Mouse (Mus musculus) gonadal fat pad, adult 2 months (tissue): ENCODE results near the gene Prss36. TPM values are rescaled to one million over a fixed set of nuclear protein-coding genes. Genes with fewer than 3 reads are reported as not detected.
"Not testable (repeated sequence)": the region's sequence is repeated elsewhere in the genome, so short reads cannot be mapped to it uniquely, and the experiment has no call there.

Experiments
- DNase-seq: peaks from one replicate; pipeline ENCODE4 v3.0.0-alpha.2; 2012; ENCODE audit warnings: low read depth
- polyA plus RNA-seq: library from polyadenylated mRNA; depleted of rRNA; stranded (reverse); fragments of >200 nt; gene quantifications from 2 replicates; pipeline ENCODE4 v1.2.3, GENCODE M21; 2012; rRNA removed

Gene Prss36
- polyA plus RNA-seq, 1 experiment = 29.7 TPM

- DNase-seq = no peak
Observed at GRCm38 (mm10) chr7:127903971-127904796, 42.3 kb downstream of the Prss36 start, which contains the start of gene Bckdk. TSS of gene Bckdk (plus strand) at chr7:127904082.

- DNase-seq = no peak
Observed at GRCm38 (mm10) chr7:127901772-127902171, 44.8 kb downstream of the Prss36 start.

- DNase-seq = no peak
Observed at GRCm38 (mm10) chr7:127899997-127900396, 46.5 kb downstream of the Prss36 start.

GRCm38 (mm10) chr7:127898179-127898956 lies 48.2 kb downstream of the Prss36 start:
- DNase-seq = no peak

- DNase-seq = no peak
Observed at GRCm38 (mm10) chr7:127897542-127897941, 49.0 kb downstream of the Prss36 start.

- no peak for DNase-seq
Observed at GRCm38 (mm10) chr7:127896384-127896783, 50.1 kb downstream of the Prss36 start.

- not testable (repeated sequence) for DNase-seq
Observed at GRCm38 (mm10) chr7:127895891-127896290, 50.6 kb downstream of the Prss36 start.

- no peak for DNase-seq
Observed at GRCm38 (mm10) chr7:127895442-127895841, 51.1 kb downstream of the Prss36 start, which contains the start of the genes Gm21974 and Vkorc1. TSS of gene Gm21974 (minus strand) at chr7:127895454. TSS of gene Vkorc1 (minus strand) at chr7:127895617.

GRCm38 (mm10) chr7:127894480-127894879 lies 52.0 kb downstream of the Prss36 start:
- DNase-seq = no peak

GRCm38 (mm10) chr7:127890798-127891197 lies 55.7 kb downstream of the Prss36 start, which contains the start of gene Prss53:
TSS of gene Prss53 (minus strand) at chr7:127890970.
- DNase-seq = no peak

GRCm38 (mm10) chr7:127888821-127889220 lies 57.7 kb downstream of the Prss36 start:
- DNase-seq = no peak

- DNase-seq = no peak
Observed at GRCm38 (mm10) chr7:127887781-127888180, 58.7 kb downstream of the Prss36 start.

- DNase-seq = no peak
Observed at GRCm38 (mm10) chr7:127887191-127887590, 59.3 kb downstream of the Prss36 start.

- no peak for DNase-seq
Observed at GRCm38 (mm10) chr7:127886551-127886950, 60.0 kb downstream of the Prss36 start.

- DNase-seq = no peak
Observed at GRCm38 (mm10) chr7:127885951-127886350, 60.6 kb downstream of the Prss36 start.

Other genes with a start within 250 kb of the Prss36 start
- 21.2 and 30.4 TPM in 2 replicates for gene Bcl7c, start 237.8 kb downstream of the Prss36 start, polyA plus RNA-seq
- gene Ctf1, start 234.0 kb downstream of the Prss36 start, polyA plus RNA-seq = 21.0 and 35.9 TPM in 2 replicates
- not detected in 2 replicates for gene Ctf2, start 214.6 kb downstream of the Prss36 start, polyA plus RNA-seq
- 25.7 and 26.8 TPM in 2 replicates for gene Fbxl19, start 202.2 kb downstream of the Prss36 start, polyA plus RNA-seq
- 27.1 and 37.9 TPM in 2 replicates for gene Orai3, start 176.9 kb downstream of the Prss36 start, polyA plus RNA-seq
- gene Setd1a, start 170.1 kb downstream of the Prss36 start, polyA plus RNA-seq = 7.6 and 11.8 TPM in 2 replicates
- gene Gm49388, start 161.1 kb downstream of the Prss36 start, polyA plus RNA-seq = not detected in 2 replicates
- 103 and 120 TPM in 2 replicates for gene Hsd3b7, start 146.1 kb downstream of the Prss36 start, polyA plus RNA-seq
- gene Stx4a, start 122.4 kb downstream of the Prss36 start, polyA plus RNA-seq = 76.2 and 82.5 TPM in 2 replicates
- 16.6 and 24.0 TPM in 2 replicates for gene Stx1b, start 122.2 kb downstream of the Prss36 start, polyA plus RNA-seq
- 18.3 and 22.8 TPM in 2 replicates for gene Zfp646, start 70.5 kb downstream of the Prss36 start, polyA plus RNA-seq
- 5.9 and 8.2 TPM in 2 replicates for gene Zfp668, start 69.9 kb downstream of the Prss36 start, polyA plus RNA-seq
- gene Prss53, start 55.8 kb downstream of the Prss36 start, polyA plus RNA-seq = 1.9 and 2.6 TPM in 2 replicates
- not detected in 2 replicates for gene Gm21974, start 51.3 kb downstream of the Prss36 start, polyA plus RNA-seq
- gene Vkorc1, start 51.1 kb downstream of the Prss36 start, polyA plus RNA-seq = 246 and 309 TPM in 2 replicates
- gene Bckdk, start 42.6 kb downstream of the Prss36 start, polyA plus RNA-seq = 118 and 137 TPM in 2 replicates
- 15.9 and 16.4 TPM in 2 replicates for gene Kat8, start 34.2 kb downstream of the Prss36 start, polyA plus RNA-seq
- 80.4 and 83.4 TPM in 2 replicates for gene Prss8, start 16.6 kb downstream of the Prss36 start, polyA plus RNA-seq
- 285 and 355 TPM in 2 replicates for gene Fus, start 20.7 kb upstream of the Prss36 start, polyA plus RNA-seq
- 45.2 and 50.8 TPM in 2 replicates for gene Pycard, start 47.1 kb upstream of the Prss36 start, polyA plus RNA-seq
- 1.2 and 1.6 TPM in 2 replicates for gene Trim72, start 57.2 kb upstream of the Prss36 start, polyA plus RNA-seq
- 13.7 and 17.3 TPM in 2 replicates for gene Itgam, start 115.9 kb upstream of the Prss36 start, polyA plus RNA-seq
- gene Gm49368, start 116.0 kb upstream of the Prss36 start, polyA plus RNA-seq = not detected in 2 replicates
- gene Itgax, start 182.8 kb upstream of the Prss36 start, polyA plus RNA-seq = 3.6 and 3.8 TPM in 2 replicates
- gene Itgad, start 207.7 kb upstream of the Prss36 start, polyA plus RNA-seq = 0.22 and 0.41 TPM in 2 replicates